Mouse (Mus musculus): ENCODE data around the gene Notch2. TPM values are rescaled to one million over a fixed set of nuclear protein-coding genes. Genes with fewer than 3 reads are reported as not detected.

Gene Notch2
- polyA plus RNA-seq, 1 experiment: 6.2 TPM

GRCm38 (mm10) chr3:98008143-98008542, 5.2 kb upstream of the Notch2 start:
- no peaks in the 10 kb centered on the region for H3K4me1 ChIP-seq (ENCODE audit: control insufficient read depth, insufficient read depth, low read length)
- H3K4me3 ChIP-seq (ENCODE audit: insufficient read depth, low read length): no peak overlapping the region
- no peak overlapping the region for H3K27ac ChIP-seq (ENCODE audit: insufficient read depth, low read length)
- TF ChIP-seq POLR2A (IDR thresholded peaks at IDR 0.05; ENCODE audit: extremely low read depth, insufficient read depth, low read length) (no peak), CTCF (IDR thresholded peaks at IDR 0.05; ENCODE audit: extremely low read depth, insufficient read depth, low read length) (no peak)

- no peaks in the 10 kb centered on the region for H3K4me1 ChIP-seq (ENCODE audit: control insufficient read depth, insufficient read depth, low read length)
- no peak overlapping the region for H3K27ac ChIP-seq (ENCODE audit: insufficient read depth, low read length)
- H3K4me3 ChIP-seq (ENCODE audit: insufficient read depth, low read length): no peak overlapping the region
- TF ChIP-seq POLR2A (IDR thresholded peaks at IDR 0.05; ENCODE audit: extremely low read depth, insufficient read depth, low read length): no peak
- no peak for TF ChIP-seq CTCF (IDR thresholded peaks at IDR 0.05; ENCODE audit: extremely low read depth, insufficient read depth, low read length)
These were observed 4.0 kb upstream of the Notch2 start for GRCm38 (mm10) chr3:98009190-98009840.

- no peaks in the 10 kb centered on the region for H3K4me1 ChIP-seq (ENCODE audit: control insufficient read depth, insufficient read depth, low read length)
- H3K27ac ChIP-seq (ENCODE audit: insufficient read depth, low read length): no peak overlapping the region
- peak overlapping the region; percentile 39 for H3K4me3 ChIP-seq (ENCODE audit: insufficient read depth, low read length)
- TF ChIP-seq POLR2A (IDR thresholded peaks at IDR 0.05; ENCODE audit: extremely low read depth, insufficient read depth, low read length): no peak
These were observed 284 bp upstream of the Notch2 start for GRCm38 (mm10) chr3:98013086-98013400.

GRCm38 (mm10) chr3:98015205-98016171, 2.2 kb downstream of the Notch2 start:
- H3K4me1 ChIP-seq (ENCODE audit: control insufficient read depth, insufficient read depth, low read length): no peaks in the 10 kb centered on the region
- no peak overlapping the region for H3K27ac ChIP-seq (ENCODE audit: insufficient read depth, low read length)
- H3K4me3 ChIP-seq (ENCODE audit: insufficient read depth, low read length): no peak overlapping the region
- TF ChIP-seq POLR2A (IDR thresholded peaks at IDR 0.05; ENCODE audit: extremely low read depth, insufficient read depth, low read length) (no peak), CTCF (IDR thresholded peaks at IDR 0.05; ENCODE audit: extremely low read depth, insufficient read depth, low read length) (no peak)

- TF ChIP-seq POLR2A (IDR thresholded peaks at IDR 0.05; ENCODE audit: extremely low read depth, insufficient read depth, low read length) (no peak), CTCF (IDR thresholded peaks at IDR 0.05; ENCODE audit: extremely low read depth, insufficient read depth, low read length) (no peak)
- H3K4me3 ChIP-seq (ENCODE audit: insufficient read depth, low read length): no peak overlapping the region
- no peak overlapping the region for H3K27ac ChIP-seq (ENCODE audit: insufficient read depth, low read length)
- H3K4me1 ChIP-seq (ENCODE audit: control insufficient read depth, insufficient read depth, low read length): no peaks in the 10 kb centered on the region
These were observed 3.7 kb downstream of the Notch2 start for GRCm38 (mm10) chr3:98016901-98017591.

GRCm38 (mm10) chr3:98018187-98018586, 4.9 kb downstream of the Notch2 start:
- no peak for TF ChIP-seq POLR2A (IDR thresholded peaks at IDR 0.05; ENCODE audit: extremely low read depth, insufficient read depth, low read length)
- TF ChIP-seq CTCF (IDR thresholded peaks at IDR 0.05; ENCODE audit: extremely low read depth, insufficient read depth, low read length): no peak
- H3K27ac ChIP-seq (ENCODE audit: insufficient read depth, low read length): no peak overlapping the region
- no peaks in the 10 kb centered on the region for H3K4me1 ChIP-seq (ENCODE audit: control insufficient read depth, insufficient read depth, low read length)
- no peak overlapping the region for H3K4me3 ChIP-seq (ENCODE audit: insufficient read depth, low read length)

- Histone ChIP-seq H3K27ac (ENCODE audit: insufficient read depth, low read length) (no peak overlapping the region), H3K4me1 (ENCODE audit: control insufficient read depth, insufficient read depth, low read length) (no peaks in the 10 kb centered on the region), H3K4me3 (ENCODE audit: insufficient read depth, low read length) (no peak overlapping the region)
- TF ChIP-seq POLR2A (IDR thresholded peaks at IDR 0.05; ENCODE audit: extremely low read depth, insufficient read depth, low read length) (no peak), CTCF (IDR thresholded peaks at IDR 0.05; ENCODE audit: extremely low read depth, insufficient read depth, low read length) (0 out of 2 replicates have a peak, but pooled peaks have one; percentile 1)
These were observed 7.3 kb downstream of the Notch2 start for GRCm38 (mm10) chr3:98020431-98021229.

GRCm38 (mm10) chr3:98024288-98024848, 11.0 kb downstream of the Notch2 start:
- H3K4me1 ChIP-seq (ENCODE audit: control insufficient read depth, insufficient read depth, low read length): 0 out of 2 replicates have a peak, but pooled peaks cover 2% of the 10 kb centered on the region
- no peak overlapping the region for H3K27ac ChIP-seq (ENCODE audit: insufficient read depth, low read length)
- TF ChIP-seq CTCF (IDR thresholded peaks at IDR 0.05; ENCODE audit: extremely low read depth, insufficient read depth, low read length) (no peak), POLR2A (IDR thresholded peaks at IDR 0.05; ENCODE audit: extremely low read depth, insufficient read depth, low read length) (no peak)
- no peak overlapping the region for H3K4me3 ChIP-seq (ENCODE audit: insufficient read depth, low read length)

All from cortical plate, adult 2 months (tissue).